Mouse (Mus musculus) bone marrow, adult 2 months (tissue): ENCODE measurements around the gene Scnn1b. TPM values are rescaled to one million over a fixed set of nuclear protein-coding genes. Genes with fewer than 3 reads are reported as not detected.

Source experiments
- H3K27ac ChIP-seq: fragments of 200-500 bp; 2 replicates; pipeline ENCODE4 v1.5.1; 2012; ENCODE audit warnings: low read depth, mild to moderate bottlenecking, control low read depth, inconsistent platforms, low read length; ENCODE audit not compliant: control insufficient read depth, poor library complexity, insufficient read depth
- H3K4me1 ChIP-seq: fragments of 200-500 bp; 2 replicates; pipeline ENCODE4 v1.6.1; 2011; ENCODE audit warnings: low read length; ENCODE audit not compliant: control insufficient read depth, insufficient read depth
- H3K4me3 ChIP-seq: fragments of 200-500 bp; replicated peaks from 2 replicates; pipeline ENCODE3; 2011; ENCODE audit warnings: mild to moderate bottlenecking, low read depth, low read length, control low read depth; ENCODE audit not compliant: control insufficient read depth
- CTCF ChIP-seq: fragments of 200-500 bp; IDR thresholded peaks from 2 replicates; pipeline ENCODE4 v1.5.1; 2011; ENCODE audit warnings: low read length, control low read depth; ENCODE audit not compliant: control insufficient read depth, insufficient read depth
- POLR2A ChIP-seq: fragments of 200-500 bp; IDR thresholded peaks from 2 replicates; pipeline ENCODE4 v1.6.1; 2011; ENCODE audit warnings: low read depth, mild to moderate bottlenecking, control low read depth, low read length, borderline replicate concordance; ENCODE audit not compliant: control insufficient read depth
- WGBS: fragments of 180-500 bp; shearing (Covaris S2); methylation state at CpG from one replicate; pipeline ENCODE4 v1.1.7; 2018; 5-methylcytosine and 5-hydroxymethylcytosine counted together
- polyA plus RNA-seq: library from polyadenylated mRNA; stranded (reverse); fragments of >200 nt; gene quantifications from 2 replicates; pipeline ENCODE4 v1.2.4, GENCODE M21; 2011; ENCODE audit warnings: low replicate concordance; ENCODE audit not compliant: missing spikeins, insufficient read depth, insufficient read length

The Scnn1b gene
- polyA plus RNA-seq, 1 experiment = 0.77 TPM

GRCm38 (mm10) chr7:121941640-121942039, 76.8 kb downstream of the Scnn1b start:
- no peaks in the 10 kb centered on the region for H3K4me1 ChIP-seq
- H3K4me3 ChIP-seq = no peak overlapping the region
- no peak for TF ChIP-seq POLR2A
- no peak for TF ChIP-seq CTCF
- no peak overlapping the region for H3K27ac ChIP-seq
- 86% methylated on average over 3 of the region's 3 CpGs for WGBS

GRCm38 (mm10) chr7:121942371-121942770, 77.5 kb downstream of the Scnn1b start:
- WGBS = 89% methylated on average over 2 of the region's 2 CpGs
- no peak for TF ChIP-seq POLR2A
- TF ChIP-seq CTCF = no peak
- Histone ChIP-seq H3K4me3 (no peak overlapping the region), H3K27ac (no peak overlapping the region), H3K4me1 (no peaks in the 10 kb centered on the region)

GRCm38 (mm10) chr7:121946196-121946595, 81.4 kb downstream of the Scnn1b start:
- no peak overlapping the region for H3K27ac ChIP-seq
- TF ChIP-seq POLR2A (no peak), CTCF (no peak)
- no peaks in the 10 kb centered on the region for H3K4me1 ChIP-seq
- 86% methylated on average over 5 of the region's 5 CpGs for WGBS
- H3K4me3 ChIP-seq = no peak overlapping the region

- no peak overlapping the region for H3K4me3 ChIP-seq
- WGBS = 78% methylated on average over 4 of the region's 4 CpGs
- no peak for TF ChIP-seq POLR2A
- TF ChIP-seq CTCF = no peak
These were observed 82.7 kb downstream of the Scnn1b start for GRCm38 (mm10) chr7:121947513-121947912.

GRCm38 (mm10) chr7:121954891-121955669, 90.2 kb downstream of the Scnn1b start:
- no peaks in the 10 kb centered on the region for H3K4me1 ChIP-seq
- no peak overlapping the region for H3K27ac ChIP-seq
- no peak overlapping the region for H3K4me3 ChIP-seq
- 86% methylated on average over 11 of the region's 11 CpGs for WGBS
- TF ChIP-seq CTCF (no peak), POLR2A (no peak)

More at GRCm38 (mm10) chr7:121947513-121947912, 82.7 kb downstream of the Scnn1b start:
- H3K4me1 ChIP-seq = no peaks in the 10 kb centered on the region
- no peak overlapping the region for H3K27ac ChIP-seq

GRCm38 (mm10) chr7:121955802-121956201, 91.0 kb downstream of the Scnn1b start:
- H3K4me1 ChIP-seq = no peaks in the 10 kb centered on the region
- TF ChIP-seq POLR2A (no peak), CTCF (no peak)
- no peak overlapping the region for H3K4me3 ChIP-seq
- no peak overlapping the region for H3K27ac ChIP-seq
- 89% methylated on average over 12 of the region's 12 CpGs for WGBS

GRCm38 (mm10) chr7:121961913-121962570, 97.2 kb downstream of the Scnn1b start:
- no peak overlapping the region for H3K4me3 ChIP-seq
- no peak for TF ChIP-seq CTCF
- TF ChIP-seq POLR2A = no peak
- no peak overlapping the region for H3K27ac ChIP-seq
- H3K4me1 ChIP-seq = no peaks in the 10 kb centered on the region
- WGBS = 49% methylated on average over 7 of the region's 7 CpGs

- Histone ChIP-seq H3K4me3 (no peak overlapping the region), H3K4me1 (no peaks in the 10 kb centered on the region), H3K27ac (no peak overlapping the region)
- 73% methylated on average over 3 of the region's 3 CpGs for WGBS
- TF ChIP-seq CTCF (no peak), POLR2A (no peak)
These were observed 97.7 kb downstream of the Scnn1b start for GRCm38 (mm10) chr7:121962571-121962959.

GRCm38 (mm10) chr7:121963883-121964398, 99.1 kb downstream of the Scnn1b start:
- no peak overlapping the region for H3K4me3 ChIP-seq
- no peak overlapping the region for H3K27ac ChIP-seq
- WGBS = 78% methylated on average over 6 of the region's 6 CpGs
- H3K4me1 ChIP-seq = no peaks in the 10 kb centered on the region
- no peak for TF ChIP-seq POLR2A
- TF ChIP-seq CTCF = no peak
